Mouse (Mus musculus) layer of hippocampus, postnatal 10 days (tissue): Measurements from ENCODE around the gene Prkrip1. TPM values are rescaled to one million over a fixed set of nuclear protein-coding genes. Genes with fewer than 3 reads are reported as not detected.
"Not testable (repeated sequence)": the region's sequence is repeated elsewhere in the genome, so short reads cannot be mapped to it uniquely, and the experiment has no call there.

Source experiments
- DNase-seq, 2 experiments: peaks; one replicate each; pipeline ENCODE4 v3.0.0; 2021; ENCODE audit warnings: low spot score in 2 of 2
- total RNA-seq, 2 experiments: library from RNA; stranded (reverse); gene quantifications; 2 replicates each; pipeline ENCODE4 v1.2.3; 2021

Prkrip1 gene
- total RNA-seq, 2 experiments from 2014 or later, result 45.2 to 46.3 TPM

DNA sequence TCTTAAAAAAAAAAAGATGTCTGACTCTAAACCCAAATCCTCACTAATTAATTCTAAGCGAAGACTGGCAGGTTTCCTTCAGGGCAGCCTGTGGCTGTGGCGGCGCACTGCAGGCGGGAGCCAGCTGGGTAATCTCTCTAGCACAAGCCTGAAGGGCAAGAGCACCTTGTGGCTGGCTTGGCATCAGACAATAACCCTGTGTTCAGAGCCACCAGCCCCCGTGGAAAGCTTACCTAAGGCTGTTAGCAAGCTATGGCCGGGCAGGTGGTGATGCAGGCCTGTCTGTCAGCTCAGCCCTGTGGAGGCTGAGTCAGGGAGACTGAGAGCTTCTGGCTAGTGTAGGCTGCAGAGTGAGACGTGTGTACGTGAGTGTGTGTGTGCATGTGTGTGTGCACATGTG lies 33.5 kb downstream of the Prkrip1 start:
- no peak for DNase-seq

DNA sequence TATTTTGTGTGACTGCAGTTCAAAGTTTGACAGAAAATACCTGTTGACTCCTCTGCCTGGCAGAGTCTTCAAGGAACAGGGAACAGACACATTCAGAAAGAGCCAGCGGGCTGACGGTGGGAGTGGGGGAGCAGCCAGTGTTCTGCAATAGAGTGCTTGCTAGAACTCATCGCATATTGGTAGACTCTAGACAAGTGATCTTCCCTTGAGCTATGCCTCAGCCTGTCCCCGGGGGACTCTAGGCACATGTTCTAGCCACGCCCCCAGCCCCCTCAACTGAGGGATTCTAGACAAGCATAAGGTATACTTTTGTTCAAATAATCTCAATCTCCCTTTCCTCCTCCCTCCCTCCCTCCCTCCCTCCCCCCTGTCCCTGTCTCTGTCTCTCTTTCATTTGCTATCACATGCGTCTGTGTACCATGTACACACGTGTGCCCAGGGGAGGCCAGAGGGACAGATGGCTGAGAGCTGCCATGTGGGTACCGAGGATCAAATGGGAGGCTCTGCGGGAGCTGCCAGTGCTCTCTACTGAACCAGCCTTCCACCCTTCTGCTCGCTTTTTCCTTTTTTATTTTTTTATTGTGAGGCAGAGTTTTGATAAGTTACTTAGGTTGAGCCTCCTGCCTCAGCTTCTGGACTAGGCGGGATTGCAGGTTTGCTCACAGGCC lies 34.8 kb downstream of the Prkrip1 start:
- DNase-seq, result peak in 1 of 2 experiments; percentile 56

DNA sequence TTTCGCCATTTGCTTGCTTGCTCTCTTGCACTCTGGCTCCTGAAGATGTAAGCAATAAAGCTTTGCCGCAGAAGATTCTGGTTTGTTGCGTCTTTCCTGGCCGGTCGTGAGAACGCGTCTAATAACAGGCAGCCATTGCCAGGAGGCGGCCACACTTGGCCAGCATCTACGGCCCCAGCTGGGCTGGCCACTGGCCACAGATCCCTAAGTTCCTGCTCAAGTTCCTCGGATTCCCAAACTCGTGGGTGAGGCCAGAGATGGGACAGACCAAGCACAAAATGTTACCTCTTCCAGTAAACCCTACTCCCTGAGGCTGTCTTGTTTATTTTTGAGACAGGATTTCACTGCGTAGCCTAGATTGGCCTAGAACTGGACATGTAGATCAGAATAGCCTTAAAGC lies 38.7 kb downstream of the Prkrip1 start:
- not testable (repeated sequence) for DNase-seq

DNA sequence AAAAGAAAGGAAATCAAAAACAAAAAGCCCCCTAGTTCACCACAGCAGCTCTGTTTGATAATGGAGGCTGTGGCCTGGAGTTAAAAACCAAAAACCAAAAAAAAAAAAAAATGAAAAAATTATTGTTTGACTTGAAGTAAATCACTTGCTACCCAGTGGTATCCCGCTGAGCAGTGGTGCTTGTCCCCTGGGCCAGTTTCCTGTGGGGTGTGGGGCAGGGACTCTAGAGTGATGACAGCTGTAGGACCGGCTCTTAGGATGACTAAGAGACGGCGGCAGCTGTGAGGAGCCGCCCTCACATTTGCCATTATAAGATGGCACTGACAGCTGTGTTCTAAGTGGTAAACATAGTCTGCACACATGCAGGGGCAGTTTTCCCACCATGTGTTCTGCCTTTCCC lies 43.4 kb downstream of the Prkrip1 start:
- no peak for DNase-seq

DNA sequence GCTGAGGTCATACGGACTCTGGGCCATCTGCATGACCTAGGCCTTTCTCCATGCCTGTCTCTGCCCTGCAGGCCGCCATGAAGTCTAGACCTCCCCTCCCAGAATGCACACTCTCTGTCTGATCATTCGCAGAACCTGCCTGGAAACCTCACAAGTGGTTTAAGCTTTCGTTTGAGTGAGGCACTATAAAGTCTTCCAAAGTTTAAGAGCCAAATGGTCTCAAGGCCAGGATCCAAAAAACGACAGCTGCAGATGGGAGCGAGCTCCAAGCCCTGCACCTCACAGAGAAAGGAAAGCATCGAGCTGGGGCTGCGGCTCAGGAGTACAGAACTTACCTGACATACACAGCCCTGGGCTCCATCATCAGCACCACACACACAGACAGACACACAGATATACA lies 46.4 kb downstream of the Prkrip1 start:
- no peak for DNase-seq

DNA sequence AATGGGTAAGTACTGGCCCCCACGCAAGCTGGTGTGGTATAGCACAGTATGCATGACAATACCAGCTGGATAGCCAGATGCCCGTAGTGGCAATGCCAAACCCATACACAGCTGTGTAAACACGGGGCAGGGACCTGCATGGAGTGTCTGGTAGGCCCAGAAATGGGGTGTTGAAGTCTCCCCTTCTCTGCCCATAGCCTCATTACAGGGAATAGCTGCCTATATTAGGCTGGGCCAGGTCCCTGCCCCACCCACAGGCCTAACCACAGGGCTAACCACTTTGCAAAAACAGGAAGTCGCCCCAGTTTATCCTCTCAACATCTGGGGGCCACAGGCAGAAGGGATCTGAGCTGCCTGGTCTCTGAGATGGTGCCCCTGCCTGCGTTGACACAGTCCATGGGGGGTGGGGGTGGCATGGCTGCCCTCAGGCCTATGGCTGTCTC lies 49.6 kb downstream of the Prkrip1 start:
- DNase-seq, result not testable (repeated sequence)

- DNase-seq, result no peak
Observed at GRCm38 (mm10) chr5:136147704-136148103, 51.1 kb downstream of the Prkrip1 start.

DNA sequence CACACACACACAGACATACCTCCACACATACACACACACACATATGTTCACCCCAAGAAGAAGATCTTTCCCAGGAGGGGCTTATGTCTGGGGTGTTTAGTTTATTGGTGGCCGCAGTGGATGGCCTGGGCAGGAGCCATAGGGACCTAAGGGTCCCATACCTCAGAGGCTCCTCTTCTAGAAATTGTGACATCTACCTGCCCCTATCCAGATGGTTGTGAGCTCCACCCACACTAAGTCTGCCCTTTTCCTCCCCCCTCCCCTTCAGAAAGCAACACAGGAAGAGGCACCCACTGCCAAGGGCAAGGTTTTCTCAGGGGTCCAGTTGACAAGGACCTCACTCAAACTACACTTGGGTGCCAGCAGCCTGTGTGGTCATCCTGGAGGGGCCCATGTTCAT lies 51.8 kb downstream of the Prkrip1 start:
- DNase-seq, result no peak

DNA sequence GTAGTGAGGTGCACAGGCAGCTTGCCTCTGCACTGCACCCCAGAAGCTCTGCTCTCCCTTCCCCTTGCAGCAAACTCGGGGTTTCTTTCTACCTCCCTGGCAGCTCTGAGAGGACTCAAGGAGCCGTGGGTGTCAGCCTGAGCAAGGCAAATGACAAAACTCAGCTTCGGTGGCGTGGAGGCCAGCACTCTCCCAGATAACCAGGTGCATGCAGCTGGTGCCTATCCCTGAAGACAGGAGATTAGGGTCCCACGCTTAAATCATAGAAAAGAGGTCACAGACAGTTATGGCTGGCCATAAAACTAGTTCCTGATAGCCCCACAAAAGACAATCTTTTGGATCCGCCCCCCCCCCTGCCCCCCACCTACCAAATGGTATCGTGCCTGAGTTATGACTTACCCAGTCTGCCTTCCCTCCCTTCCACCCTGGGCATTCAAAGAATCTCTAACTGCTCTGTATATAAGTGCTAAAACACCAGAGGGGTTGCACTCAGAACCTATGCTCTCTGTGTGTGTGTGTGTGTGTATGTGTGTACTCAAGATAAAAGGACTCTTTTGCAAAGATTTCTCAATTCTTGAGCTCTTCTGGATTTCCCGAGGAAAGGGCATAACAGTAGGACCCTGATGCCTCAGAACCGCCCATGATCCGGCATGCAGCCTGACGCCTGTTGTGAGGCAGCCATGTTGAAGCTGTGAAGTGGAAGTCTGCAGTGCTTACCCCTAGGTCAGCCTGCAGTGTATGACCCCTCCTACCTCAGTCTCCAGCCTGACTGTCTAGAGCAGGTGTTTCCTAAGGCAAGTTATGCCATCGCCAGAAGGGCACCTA lies 53.9 kb downstream of the Prkrip1 start:
- DNase-seq, result no peak

- DNase-seq, result no peak
Observed at GRCm38 (mm10) chr5:136143161-136143755, 55.5 kb downstream of the Prkrip1 start.

DNA sequence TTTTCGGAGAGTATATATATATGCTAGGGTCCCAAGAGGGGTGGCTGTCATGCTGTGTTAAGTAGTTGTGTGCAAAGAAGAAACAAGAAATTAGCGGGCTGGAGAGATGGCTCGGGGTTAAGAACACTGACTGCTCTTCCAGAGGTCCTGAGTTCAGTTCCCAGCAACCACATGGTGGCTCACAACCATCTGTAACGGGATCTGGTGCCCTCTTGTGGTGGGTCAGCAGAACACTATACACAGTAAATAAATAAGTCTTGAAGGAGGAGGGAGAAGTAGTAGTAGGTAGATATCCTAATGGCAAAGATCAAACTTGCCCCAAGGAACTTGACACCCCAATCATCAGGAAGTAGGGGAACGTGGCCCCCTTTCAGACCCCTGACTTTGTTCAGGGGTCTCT lies 56.0 kb downstream of the Prkrip1 start:
- no peak for DNase-seq

DNA sequence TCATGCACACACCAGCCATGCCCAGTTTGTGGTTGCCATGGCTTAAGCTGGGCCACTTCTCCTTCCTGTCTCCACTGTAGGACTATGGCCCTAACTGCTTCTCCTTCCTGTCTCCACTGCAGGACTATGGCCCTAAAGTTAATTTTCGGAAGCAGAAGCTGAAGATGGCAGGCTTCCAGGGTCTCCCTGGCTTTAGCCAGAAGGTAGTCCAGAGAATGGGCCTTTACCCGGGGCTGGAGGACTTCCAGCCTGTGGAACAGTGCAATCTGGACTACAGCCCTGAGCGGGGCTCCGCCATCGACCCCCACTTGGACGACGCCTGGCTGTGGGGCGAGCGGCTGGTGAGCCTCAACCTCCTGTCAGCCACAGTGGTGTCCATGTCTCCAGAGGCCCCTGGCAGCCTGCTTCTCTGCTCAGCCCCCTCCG lies 58.7 kb downstream of the Prkrip1 start:
- peak; percentile 47 to 57 for DNase-seq

GRCm38 (mm10) chr5:136139393-136139792 lies 59.4 kb downstream of the Prkrip1 start:
- DNase-seq, result no peak

- peak in 1 of 2 experiments; percentile 58 for DNase-seq
Observed at GRCm38 (mm10) chr5:136137658-136138274, 61.0 kb downstream of the Prkrip1 start.

DNA sequence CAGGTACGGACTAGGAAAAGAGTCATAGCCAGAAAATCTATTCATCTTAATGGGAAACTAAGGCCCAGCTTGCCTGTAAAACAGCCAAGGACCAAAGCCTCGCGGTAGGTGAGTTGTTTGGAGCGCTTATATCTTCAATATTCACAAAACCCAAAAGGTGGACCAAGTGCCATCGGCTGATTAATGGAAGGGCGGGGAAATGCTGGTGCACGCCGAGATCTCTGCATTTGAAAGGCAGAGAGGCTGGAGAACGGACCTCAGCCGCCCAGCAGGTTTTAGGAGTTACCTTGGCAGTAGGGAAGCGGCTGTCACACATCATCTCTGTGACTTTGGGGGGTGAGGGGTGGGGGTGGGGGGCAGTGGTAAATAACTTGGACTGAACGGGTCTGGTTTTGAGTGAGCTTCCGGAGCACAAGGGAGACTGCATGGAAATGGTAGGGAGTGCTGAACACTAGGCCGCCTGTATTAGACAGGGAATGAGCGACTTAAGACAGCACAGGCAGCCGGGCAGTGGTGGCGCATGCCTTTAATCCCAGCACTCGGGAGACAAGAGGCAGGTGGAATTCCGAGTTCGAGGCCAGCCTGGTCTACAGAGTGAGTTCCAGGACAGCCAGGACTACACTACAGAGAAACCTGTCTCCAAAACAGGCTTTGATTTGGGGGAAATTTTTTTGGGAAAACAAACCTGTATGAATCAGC lies 62.3 kb downstream of the Prkrip1 start:
- DNase-seq, result no peak

GRCm38 (mm10) chr5:136135571-136136291 lies 63.0 kb downstream of the Prkrip1 start, which contains the start of the genes Lrwd1 and Alkbh4:
Gene Lrwd1, minus strand, starts transcription at chr5:136136074.
Gene Alkbh4, plus strand, starts transcription at chr5:136136146.
- peak; percentile 96 to 97 for DNase-seq
